8 mouse cellular contexts compared by ENCODE assay signal in genomic region chr5:147077305-147078034, GRCm38 (mm10). TPM values are rescaled to one million over a fixed set of nuclear protein-coding genes. Genes with fewer than 3 reads are reported as not detected.
DNase-seq lines count a peak whose midpoint lies in the region; ATAC-seq lines count a peak whose summit lies in the region.

No protein-coding gene starts in this region.

- ATAC-seq in megakaryocyte, adult 5-6 weeks (ENCODE audit: poor library complexity, severe bottlenecking) = peak; percentile 76

- peak; percentile 92 for DNase-seq in adipocyte (ENCODE audit: low spot score)
- peak; percentile 91 for DNase-seq in embryo, embryonic 10 days (ENCODE audit: low spot score)
- peak; percentile 93 for DNase-seq in gastrocnemius, postnatal 10 days
- DNase-seq in induced T-regulatory cell, adult 2 months (ENCODE audit: low read depth) = peak; percentile 96
- peak; percentile 73 to 87 for DNase-seq in left cerebral cortex, adult 8-10 months (ENCODE audit: low spot score in 2 of 2)
- DNase-seq in right cerebral cortex, adult 18-20 months = peak; percentile 90
- peak; percentile 92 for DNase-seq in urinary bladder, adult 2 months (ENCODE audit: low spot score)

RNA-seq across cellular contexts. Expression of gene Polr1d, which starts 0.6 kb away (rescaled TPM):
- 100 to 1,000 TPM; 103 to 116 TPM for total RNA-seq in gastrocnemius, postnatal 10 days (2021)
- 10 to 100 TPM; 65.4 to 67.3 (median 65.8) TPM for total RNA-seq in left cerebral cortex, adult 8-10 months (2022)
- total RNA-seq in megakaryocyte, adult 5-6 weeks (2015) = 126 and 134 TPM in 2 replicates
- total RNA-seq in megakaryocyte, adult 5-6 weeks (2017) = 107 and 113 TPM in 2 replicates
- polyA plus RNA-seq in urinary bladder, adult 2 months (2012; rRNA removed) = 116 and 126 TPM in 2 replicates

RNA-seq across cellular contexts. Expression of gene Lnx2, which starts 1.1 kb away (rescaled TPM):
- total RNA-seq in gastrocnemius, postnatal 10 days (2021) = 1 to 10 TPM; 6.7 to 7.4 TPM
- 1 to 10 TPM; 4.8 to 6.4 (median 5.6) TPM for total RNA-seq in left cerebral cortex, adult 8-10 months (2022)
- 5.0 and 6.8 TPM in 2 replicates for total RNA-seq in megakaryocyte, adult 5-6 weeks (2015)
- total RNA-seq in megakaryocyte, adult 5-6 weeks (2017) = 9.7 and 10.4 TPM in 2 replicates
- 9.6 and 13.6 TPM in 2 replicates for polyA plus RNA-seq in urinary bladder, adult 2 months (2012; rRNA removed)

Comparison
In these comparisons a context has a peak if more than half of its experiments do, and no peak if none do; other contexts are left out.
1. Peak in every context shown above with its lines: DNase-seq and ATAC-seq.